Mouse (Mus musculus) heart, postnatal 10 days (tissue): Measurements from ENCODE around the gene Gm10271. TPM values are rescaled to one million over a fixed set of nuclear protein-coding genes. Genes with fewer than 3 reads are reported as not detected.

Experiments
- DNase-seq, 2 experiments: peaks; one replicate each; pipeline ENCODE4 v3.0.0; 2021
- intact Hi-C: fragments of 180-260 bp; cut with DNase I; formaldehyde crosslinking; loops from one replicate; pipeline ENCODE4 v1.15.1; 2025
- total RNA-seq, 2 experiments: library from RNA; stranded (reverse); gene quantifications; 2 replicates each; pipeline ENCODE4 v1.2.3; 2021

Gene Gm10271
- total RNA-seq, result not detected

GRCm38 (mm10) chr10:116972509-116972908 is at the start of gene Gm10271:
Gene Gm10271 (minus strand): TSS chr10:116972609.
- intact Hi-C loops, result no loop called here

DNA sequence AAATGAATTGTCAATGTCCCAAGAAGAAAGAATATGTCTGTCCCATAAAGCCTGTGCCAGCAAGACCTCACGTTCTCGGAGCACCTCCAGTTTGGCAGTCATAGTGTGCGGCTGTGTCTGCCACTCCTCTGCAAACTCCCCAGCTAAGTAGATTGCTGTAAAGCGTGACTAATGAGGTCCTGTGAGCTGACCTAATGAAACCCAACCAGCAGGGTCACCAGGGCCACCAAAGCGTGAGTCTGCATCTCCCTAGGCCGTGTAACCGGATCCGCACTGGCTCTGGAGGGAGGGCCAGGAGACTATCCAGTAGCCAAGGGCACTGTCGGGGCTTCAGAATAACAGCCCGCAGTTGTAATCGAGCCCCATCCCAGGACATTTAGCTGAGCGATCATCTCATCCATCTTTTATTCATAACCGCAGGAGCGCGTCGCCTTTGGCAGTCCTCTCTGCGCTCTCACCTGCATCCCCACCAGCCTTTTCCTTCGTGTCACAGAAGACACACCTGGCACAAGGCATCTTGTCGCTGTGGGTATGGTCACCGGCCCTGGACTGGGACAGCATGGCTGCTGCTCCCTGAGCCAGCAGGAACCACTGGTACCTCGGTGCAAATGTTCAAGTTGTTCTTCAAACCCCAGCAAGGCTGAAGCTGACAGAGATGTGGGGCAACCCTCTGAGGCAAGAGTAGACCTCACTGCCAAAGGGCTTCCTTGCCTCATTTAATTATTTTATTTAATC is 48.8 kb upstream of the Gm10271 start:
- intact Hi-C loops, result no loop called here

More at GRCm38 (mm10) chr10:116972509-116972908, at the start of gene Gm10271:
- no peak for DNase-seq

GRCm38 (mm10) chr10:117018281-117018840 is 46.0 kb upstream of the Gm10271 start:
- intact Hi-C loops, result no loop called here
- peak; percentile 56 to 62 for DNase-seq

More for the DNA sequence above, 48.8 kb upstream of the Gm10271 start:
- DNase-seq, result no peak

DNA sequence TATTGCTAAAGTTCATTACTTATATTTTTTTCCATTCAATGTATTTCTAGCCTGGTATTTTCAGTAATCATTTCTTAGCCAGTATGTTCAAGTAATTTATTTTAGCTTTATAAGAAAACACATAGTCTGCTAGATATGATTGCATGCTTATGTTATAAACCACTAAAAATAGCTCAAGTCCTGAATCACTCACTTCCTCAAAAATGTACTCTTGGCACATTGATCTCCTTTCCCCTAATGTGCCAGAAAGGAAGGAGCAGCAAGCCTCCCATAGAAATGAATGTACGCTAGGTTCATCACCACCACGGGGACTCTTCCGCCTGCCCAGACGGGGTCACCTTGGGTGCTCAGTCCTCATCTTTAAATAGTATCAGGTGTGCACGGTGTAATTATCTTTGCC is 42.2 kb upstream of the Gm10271 start:
- intact Hi-C loops, result no loop called here
- no peak for DNase-seq

DNA sequence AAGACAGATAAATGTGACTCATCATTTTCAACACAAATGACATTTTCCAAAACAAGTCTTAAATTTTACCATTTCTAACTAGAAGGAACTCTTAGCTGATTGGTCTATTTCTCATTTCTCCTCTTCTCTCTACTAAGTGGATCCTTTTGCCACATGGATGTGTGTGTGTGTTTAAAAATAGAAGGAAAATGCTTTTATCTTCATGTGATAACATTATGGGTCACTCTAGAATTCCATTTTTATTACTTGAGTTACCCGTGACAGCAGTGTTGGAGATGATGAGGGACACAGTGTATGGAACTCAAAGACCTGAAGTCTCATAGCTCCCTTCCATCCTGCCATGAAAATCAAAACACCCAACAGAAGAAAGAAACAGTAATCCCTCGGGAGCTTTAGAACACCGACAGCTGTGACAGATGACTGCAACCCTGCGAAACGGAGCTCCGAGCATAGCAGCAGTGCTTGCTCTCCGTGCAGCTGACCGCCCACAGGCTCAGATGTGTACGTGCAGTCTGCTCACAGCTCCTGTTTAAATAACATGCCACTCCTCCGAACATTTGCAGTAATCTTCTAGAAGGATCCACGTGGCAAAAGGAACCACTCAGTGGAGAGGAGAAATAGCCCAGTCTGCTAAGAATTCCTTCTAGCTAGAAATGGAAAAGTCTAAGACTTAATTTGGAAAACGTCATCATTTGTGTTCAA is 41.4 kb upstream of the Gm10271 start:
- intact Hi-C loops, result no loop called here
- peak; percentile 39 to 40 for DNase-seq

DNA sequence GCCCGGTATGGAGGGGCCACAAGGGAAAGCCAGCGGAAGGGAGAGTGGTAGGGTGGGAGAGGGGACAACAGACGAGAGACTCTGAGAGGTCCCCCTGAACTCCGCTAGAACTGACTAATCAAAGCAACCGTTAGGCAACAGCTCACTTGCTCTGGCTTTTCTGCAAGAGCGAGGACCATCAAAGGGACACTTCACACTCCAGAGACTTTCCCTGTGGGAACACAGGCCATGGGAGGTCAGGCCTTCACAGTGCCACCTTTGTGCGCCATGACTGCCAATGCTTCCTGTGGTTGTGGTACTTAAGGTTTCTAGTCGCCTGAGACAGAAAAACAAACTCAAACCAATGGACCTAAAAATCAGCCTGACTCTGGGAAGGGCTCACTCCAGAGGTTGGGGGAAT is 38.6 kb upstream of the Gm10271 start:
- no peak for DNase-seq
- intact Hi-C loops, result no loop called here

DNA sequence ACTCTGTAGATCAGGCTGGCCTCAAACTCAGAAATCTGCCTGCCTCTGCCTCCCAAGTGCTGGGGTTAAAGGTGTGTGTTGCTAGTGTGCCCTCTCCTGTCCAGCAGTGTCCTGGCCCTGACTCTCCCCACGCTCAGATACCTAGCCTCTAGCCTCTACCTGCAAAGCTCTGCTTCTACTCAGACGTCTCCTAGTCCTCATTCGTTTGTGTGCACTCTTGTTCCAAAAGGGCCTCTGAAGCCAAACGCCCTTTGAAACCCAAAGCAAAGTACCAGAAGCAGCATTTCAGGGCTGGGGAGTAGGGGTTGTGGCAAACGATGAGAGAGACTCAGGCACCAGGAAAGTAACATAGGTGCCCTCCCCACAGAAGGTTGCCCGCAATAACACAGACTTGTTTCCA is 37.3 kb upstream of the Gm10271 start:
- DNase-seq, result no peak
- intact Hi-C loops, result no loop called here

GRCm38 (mm10) chr10:117005707-117006464 is 33.5 kb upstream of the Gm10271 start:
- no peak for DNase-seq
- intact Hi-C loops, result no loop called here

DNA sequence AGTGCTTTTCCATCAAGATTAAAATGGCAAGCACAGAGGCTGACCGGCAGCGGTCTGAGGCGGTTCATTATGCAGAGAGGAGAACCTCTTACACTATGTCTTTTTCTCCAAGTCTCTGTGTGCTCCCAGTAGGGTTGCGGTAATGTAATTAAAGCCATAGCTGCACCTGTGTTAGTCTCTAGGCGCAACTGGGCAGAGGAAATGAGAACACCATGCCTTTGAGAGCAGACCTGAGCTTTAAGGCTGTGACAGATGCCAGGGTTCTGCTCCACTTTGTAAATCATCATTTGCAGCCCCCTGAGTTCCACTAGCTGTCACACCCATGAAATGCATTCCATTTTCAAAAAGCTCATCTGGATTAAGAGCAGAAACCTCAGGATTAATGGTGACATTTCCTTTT is 32.3 kb upstream of the Gm10271 start:
- intact Hi-C loops, result no loop called here

GRCm38 (mm10) chr10:117000975-117001374 is 28.6 kb upstream of the Gm10271 start:
- intact Hi-C loops, result no loop called here
- DNase-seq, result no peak

More for the DNA sequence above, 32.3 kb upstream of the Gm10271 start:
- no peak for DNase-seq

- DNase-seq, result no peak
- intact Hi-C loops, result no loop called here
Measured at GRCm38 (mm10) chr10:116998716-116999455, 26.5 kb upstream of the Gm10271 start.

DNA sequence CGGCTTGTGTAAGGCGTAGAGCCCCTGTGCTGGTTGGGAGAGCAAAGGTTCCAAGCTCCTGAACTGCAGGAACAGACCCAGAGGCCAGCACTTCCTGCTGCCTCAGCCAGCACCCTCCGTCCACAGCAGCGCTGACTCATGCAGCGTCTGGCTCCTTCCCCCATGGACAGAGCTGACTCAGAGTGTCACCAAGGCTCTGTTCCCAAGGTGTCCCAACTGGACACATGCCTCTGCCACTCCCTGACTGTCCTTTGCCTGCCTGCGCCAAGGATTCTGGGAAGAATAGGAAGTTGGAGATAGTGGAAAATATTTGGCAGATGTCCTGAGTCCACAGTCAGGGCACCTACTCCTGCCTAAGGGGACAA is 23.8 kb upstream of the Gm10271 start:
- intact Hi-C loops, result no loop called here
- DNase-seq, result peak; percentile 83 to 88

GRCm38 (mm10) chr10:116995584-116996235 is 23.3 kb upstream of the Gm10271 start:
- intact Hi-C loops, result no loop called here

DNA sequence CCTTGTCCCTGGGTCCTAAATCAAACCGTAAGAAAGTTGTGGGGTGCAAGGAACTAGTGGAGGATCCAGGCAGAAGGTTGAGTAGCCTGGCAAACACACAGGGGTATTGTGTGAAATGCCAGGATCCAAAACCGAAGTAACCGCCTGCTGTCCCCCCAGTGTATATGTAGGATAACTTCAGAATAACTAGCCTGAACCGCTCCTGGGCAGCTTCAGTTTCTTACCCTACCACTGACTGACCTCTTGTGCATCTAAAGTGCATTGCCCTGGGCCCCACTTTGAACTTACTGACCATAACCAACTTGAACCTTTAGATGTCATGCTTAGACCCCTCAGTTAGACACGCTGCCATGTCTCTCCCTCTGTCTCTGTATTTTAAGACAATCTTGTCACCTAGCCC is 22.8 kb upstream of the Gm10271 start:
- intact Hi-C loops, result no loop called here
- no peak for DNase-seq

More at GRCm38 (mm10) chr10:116995584-116996235, 23.3 kb upstream of the Gm10271 start:
- no peak for DNase-seq

DNA sequence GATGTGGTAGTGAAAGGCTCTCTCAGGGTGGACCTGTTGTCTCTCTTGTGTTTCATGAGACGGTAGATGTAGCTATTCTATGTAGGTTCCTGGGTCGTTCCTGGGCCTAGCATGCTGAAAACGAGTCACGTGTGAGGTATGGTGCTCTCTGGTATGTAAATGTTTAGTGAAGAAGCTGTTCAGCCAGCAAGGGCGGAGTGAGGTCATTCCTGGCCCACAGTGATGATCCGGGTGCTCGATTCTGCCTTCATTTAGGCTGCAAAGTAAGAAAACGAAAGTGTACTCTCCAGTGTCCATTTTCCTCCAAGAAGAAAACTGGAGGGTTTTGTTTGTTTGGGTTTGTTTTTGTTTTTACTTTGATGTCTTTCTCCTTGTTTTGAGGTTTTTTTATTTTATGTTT is 21.6 kb upstream of the Gm10271 start:
- intact Hi-C loops, result no loop called here
- DNase-seq, result no peak

DNA sequence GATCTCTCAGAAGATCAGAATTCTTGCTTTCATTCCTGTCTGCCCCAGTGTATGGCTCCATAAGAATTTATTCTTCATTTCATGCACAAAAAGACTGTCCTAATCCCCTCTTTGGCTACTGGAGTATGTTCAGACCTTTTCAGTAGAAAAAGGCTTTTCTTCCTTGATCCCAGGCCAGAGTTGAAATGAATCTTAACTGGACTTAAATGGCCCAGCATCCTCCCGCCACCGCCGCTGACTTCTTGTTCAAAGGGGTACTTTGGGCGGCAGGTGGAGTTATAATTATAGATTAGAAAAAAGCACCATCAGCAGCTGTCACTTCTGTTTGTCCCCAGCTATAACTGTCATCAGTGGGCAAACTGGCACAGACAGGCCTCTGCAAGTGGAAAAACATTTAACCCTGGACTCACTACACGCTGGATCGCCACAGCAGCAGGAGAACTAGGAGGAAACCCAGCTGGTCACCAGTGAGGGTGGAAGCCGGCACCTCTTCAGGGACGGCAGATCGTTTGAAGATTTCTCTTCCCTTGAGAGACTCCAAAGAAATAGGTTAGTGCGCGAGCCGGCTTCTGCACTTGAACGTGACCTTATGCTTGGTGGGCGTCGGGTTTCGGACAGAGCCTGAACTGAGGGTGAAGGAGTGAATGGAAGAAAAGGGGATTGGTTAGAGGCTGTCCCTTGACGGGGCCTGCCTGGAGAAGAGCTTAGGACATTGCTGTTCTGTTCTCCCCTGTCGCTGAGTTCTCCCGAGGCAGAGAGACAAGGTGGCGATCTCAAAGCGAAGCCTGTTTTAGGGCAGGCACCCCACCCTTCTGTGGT is 14.1 kb upstream of the Gm10271 start, which contains the start of gene Best3:
TSS of gene Best3 (plus strand) at position 51 of the 819 bp plus-strand sequence.
- peak in 1 of 2 experiments; percentile 16 for DNase-seq
- intact Hi-C loops, result no loop called here

DNA sequence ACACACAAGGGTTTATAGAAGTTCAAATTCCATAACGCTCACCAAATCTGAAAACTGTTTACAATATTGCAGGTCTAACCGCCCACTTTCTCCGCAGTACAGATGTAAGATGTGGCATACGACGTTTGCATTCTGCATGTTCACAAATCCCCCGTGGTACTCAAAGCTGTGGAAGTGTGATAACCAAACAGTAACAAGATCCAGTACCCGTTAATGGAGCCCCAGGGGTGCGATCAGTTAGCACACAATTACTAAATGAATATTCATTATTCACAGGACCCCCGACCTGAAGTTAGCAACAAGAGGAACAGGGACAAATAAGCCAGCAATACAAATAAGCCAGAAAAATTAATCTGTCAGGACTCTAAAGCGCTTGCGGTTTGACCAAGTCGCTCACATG is 12.4 kb upstream of the Gm10271 start:
- intact Hi-C loops, result no loop called here
- DNase-seq, result no peak

- DNase-seq, result no peak
- intact Hi-C loops, result no loop called here
Measured at GRCm38 (mm10) chr10:116982526-116982925, 10.1 kb upstream of the Gm10271 start.

DNA sequence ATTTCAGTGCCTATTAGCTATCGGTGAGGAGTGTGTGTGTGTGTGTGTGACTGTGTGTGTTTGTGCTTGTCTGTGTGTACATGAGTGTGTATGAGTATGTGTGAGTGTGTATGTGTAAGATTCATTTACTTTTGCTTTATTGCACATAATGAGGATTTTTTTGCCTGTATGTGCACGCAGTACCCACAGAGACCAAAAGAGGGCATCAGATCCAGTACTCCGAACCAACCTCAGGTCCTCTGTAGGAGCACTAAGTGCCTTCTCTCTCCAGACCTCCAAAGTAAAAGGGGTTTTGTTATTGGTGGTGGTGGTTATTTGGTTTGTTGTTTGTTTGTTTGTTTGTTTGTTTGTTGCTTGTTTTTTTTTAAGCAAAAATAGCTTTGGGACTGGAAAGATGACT is 8.5 kb upstream of the Gm10271 start:
- intact Hi-C loops, result loop anchor here (2.0 kb wide), 1 partner anchor 54 kb away; no protein-coding TSS in a partner anchor
- DNase-seq, result peak in 1 of 2 experiments; percentile 60
